In genomic region chr15:84135472-84135871, GRCm38 (mm10) we compare ENCODE assay signal across 9 mouse cellular contexts. TPM values are rescaled to one million over a fixed set of nuclear protein-coding genes. Genes with fewer than 3 reads are reported as not detected.
DNase-seq lines count a peak whose midpoint lies in the region; ATAC-seq and TF ChIP-seq lines count a peak whose summit lies in the region.
"Had no signal": no experiment of that assay in that cellular context is flagged by ENCODE, and none has a peak within 500 bp of the region (broad histone marks: within the 10 kb centered on the region; RNA-seq: fewer than 3 reads in every experiment).

No protein-coding gene starts in this region.

- peak; percentile 64 for TF ChIP-seq CTCF in liver, adult 2 months (IDR thresholded peaks at IDR 0.05; ENCODE audit: low read depth, low read length)

- H3K9me3 ChIP-seq in liver, embryonic 11.5 days (ENCODE audit: control insufficient read depth, low read length): no peaks in the 10 kb centered on the region

- peaks cover 15% of the 10 kb centered on the region for H3K4me1 ChIP-seq in liver, adult 2 months (ENCODE audit: control insufficient read depth, insufficient read depth, low read length)
- no peaks in the 10 kb centered on the region for H3K4me1 ChIP-seq in liver, embryonic 11.5 days (replicated peaks; ENCODE audit: control insufficient read depth, insufficient read depth, low read length)

- TF ChIP-seq POLR2A in liver, adult 2 months (IDR thresholded peaks at IDR 0.05; ENCODE audit: extremely low read depth, insufficient read depth, low read length): no peak

- H3K4me3 ChIP-seq in liver, adult 2 months (ENCODE audit: insufficient read depth, low read depth, low read length): no peak overlapping the region
- H3K4me3 ChIP-seq in liver, embryonic 11.5 days (ENCODE audit: low read depth, low read length): no peak overlapping the region

- H3K4me2 ChIP-seq in liver, embryonic 11.5 days: no peak overlapping the region

- no peak for ATAC-seq in liver, embryonic 11.5 days (replicated peaks; ENCODE audit: low FRiP score)

- 84% methylated on average over 5 of the region's 5 CpGs for WGBS in liver, adult 2 months
- WGBS in liver, embryonic 11.5 days: 65% methylated on average over 5 of the region's 5 CpGs

- H3K9ac ChIP-seq in liver, adult 2 months (ENCODE audit: low read depth, low read length): no peak overlapping the region
- no peak overlapping the region for H3K9ac ChIP-seq in liver, embryonic 11.5 days (ENCODE audit: low read depth, low read length)

- no peaks in the 10 kb centered on the region for H3K36me3 ChIP-seq in liver, adult 2 months (ENCODE audit: control insufficient read depth, insufficient read depth, low read length)
- no peaks in the 10 kb centered on the region for H3K36me3 ChIP-seq in liver, embryonic 11.5 days (ENCODE audit: control insufficient read depth, insufficient read depth, low read length)

- no peak overlapping the region for H3K27ac ChIP-seq in liver, adult 2 months (replicated peaks; ENCODE audit: insufficient read depth, low read depth, low read length)
- no peak overlapping the region for H3K27ac ChIP-seq in liver, embryonic 11.5 days (ENCODE audit: low read depth, low read length)

- H3K79me2 ChIP-seq in liver, adult 2 months (ENCODE audit: control insufficient read depth, insufficient read depth, low read length): no peaks in the 10 kb centered on the region

- DNase-seq in adrenal gland, postnatal 10 days: peak; percentile 32
- no peak for DNase-seq in adrenal gland, postnatal 4 days (ENCODE audit: low spot score in 2 of 2)
- DNase-seq in liver, adult 2 months (ENCODE audit: extremely low read depth, low read depth, low spot score): no peak
- no peak for DNase-seq in liver, embryonic 11.5 days (ENCODE audit: low spot score)
- DNase-seq in c-Kit-positive CD71-positive TER-119-negative erythroid progenitor cells, embryonic 14.5 days (ENCODE audit: low read depth): peak; percentile 31
- DNase-seq in lung, postnatal 10 days: peak; percentile 12
- DNase-seq in left cerebral cortex, adult 11 months (ENCODE audit: low spot score): no peak
- no peak for DNase-seq in gastrocnemius, adult 18-20 months (ENCODE audit: low spot score)

- no peaks in the 10 kb centered on the region for H3K27me3 ChIP-seq in liver, adult 2 months (ENCODE audit: control insufficient read depth, insufficient read depth, low read length)
- H3K27me3 ChIP-seq in liver, embryonic 11.5 days (replicated peaks; ENCODE audit: control insufficient read depth, insufficient read depth, low read length): no peaks in the 10 kb centered on the region

RNA-seq across cellular contexts. Expression of gene Pnpla5, which starts 12.5 kb away (rescaled TPM):
- under 1 TPM; 0.12 to 0.18 TPM for total RNA-seq in adrenal gland, postnatal 10 days (2021)
- not detected for total RNA-seq in adrenal gland, postnatal 4 days (2021)
- total RNA-seq in liver, adult 2 months (2014; rRNA removed): 0.07 and 0.28 TPM in 2 replicates
- 0.13 TPM in 1 of 2 replicates, not detected in the other for polyA plus RNA-seq in liver, adult 2 months (2012; rRNA removed)
- not detected in 2 replicates for polyA plus RNA-seq in liver, embryonic 11.5 days (2014; fragmentation: Nextera tagmentation; extraction: Ambion mirVana)
- under 1 TPM in 1 of 2 experiments, not detected in 1; 0.14 TPM for total RNA-seq in gastrocnemius, adult 18-20 months (2021)
- polyA plus RNA-seq: heart, embryonic 14.5 days had no signal

RNA-seq across cellular contexts. Expression of gene Sult4a1, which starts 29.9 kb away (rescaled TPM):
- 10 to 100 TPM in 1 of 2 experiments, 1 to 10 TPM in 1; 6.7 to 12.4 TPM for total RNA-seq in adrenal gland, postnatal 10 days (2021)
- total RNA-seq in adrenal gland, postnatal 4 days (2021): 1 to 10 TPM; 6.0 to 10.0 TPM
- 0.13 TPM in 1 of 2 replicates, not detected in the other for total RNA-seq in liver, adult 2 months (2014; rRNA removed)
- polyA plus RNA-seq in liver, adult 2 months (2012; rRNA removed): 0.06 TPM in 1 of 2 replicates, not detected in the other
- 0.81 and 0.88 TPM in 2 replicates for polyA plus RNA-seq in liver, embryonic 11.5 days (2014; fragmentation: Nextera tagmentation; extraction: Ambion mirVana)
- not detected for total RNA-seq in gastrocnemius, adult 18-20 months (2021)

RNA-seq across cellular contexts. Expression of gene Pnpla3, which starts 32.2 kb away (rescaled TPM):
- 10 to 100 TPM; 47.6 to 65.6 TPM for total RNA-seq in adrenal gland, postnatal 10 days (2021)
- 1 to 10 TPM; 4.0 to 5.5 TPM for total RNA-seq in adrenal gland, postnatal 4 days (2021)
- 1.2 and 2.6 TPM in 2 replicates for total RNA-seq in liver, adult 2 months (2014; rRNA removed)
- 4.7 and 10.6 TPM in 2 replicates for polyA plus RNA-seq in liver, adult 2 months (2012; rRNA removed)
- 1.4 and 2.3 TPM in 2 replicates for polyA plus RNA-seq in liver, embryonic 11.5 days (2014; fragmentation: Nextera tagmentation; extraction: Ambion mirVana)
- 10 to 100 TPM in 1 of 2 experiments, 1 to 10 TPM in 1; 5.0 to 10.8 TPM for total RNA-seq in gastrocnemius, adult 18-20 months (2021)

RNA-seq across cellular contexts. Expression of gene Samm50, which starts 56.6 kb away (rescaled TPM):
- 100 to 1,000 TPM; 240 to 293 TPM for total RNA-seq in adrenal gland, postnatal 10 days (2021)
- 100 to 1,000 TPM; 159 to 160 TPM for total RNA-seq in adrenal gland, postnatal 4 days (2021)
- total RNA-seq in liver, adult 2 months (2014; rRNA removed): 46.4 and 58.3 TPM in 2 replicates
- 8.8 and 11.5 TPM in 2 replicates for polyA plus RNA-seq in liver, adult 2 months (2012; rRNA removed)
- 137 and 148 TPM in 2 replicates for polyA plus RNA-seq in liver, embryonic 11.5 days (2014; fragmentation: Nextera tagmentation; extraction: Ambion mirVana)
- 100 to 1,000 TPM; 174 to 210 TPM for total RNA-seq in gastrocnemius, adult 18-20 months (2021)

Comparison
In these comparisons a context has a peak if more than half of its experiments do, and no peak if none do; other contexts are left out.
1. DNase-seq: peak in adrenal gland, postnatal 10 days (single experiment), c-Kit-positive CD71-positive TER-119-negative erythroid progenitor cells, embryonic 14.5 days (single experiment) and lung, postnatal 10 days (single experiment); none in adrenal gland, postnatal 4 days (0 of 2), liver, adult 2 months (single experiment), liver, embryonic 11.5 days (single experiment), left cerebral cortex, adult 11 months (single experiment) and gastrocnemius, adult 18-20 months (single experiment).
2. RNA of gene Pnpla3, which starts 32.2 kb away (total RNA-seq): 47.6 to 65.6 TPM in adrenal gland, postnatal 10 days; 5.0 to 10.8 TPM in gastrocnemius, adult 18-20 months, 4.0 to 5.5 TPM in adrenal gland, postnatal 4 days and 1.2 to 2.6 TPM in liver, adult 2 months; every median in the first group is over 4 times any median in the second.